Mouse (Mus musculus) stomach, postnatal 0 days (tissue): Measurements from ENCODE around the gene Tanc1. TPM values are rescaled to one million over a fixed set of nuclear protein-coding genes. Genes with fewer than 3 reads are reported as not detected.
A peak's percentile ranks its signal among the peaks of the same experiment; 100 is the strongest.

ENCODE experiments used
- ATAC-seq: fragments of 200-750 bp; cut with Nextera tagmentation; 2 replicates; pipeline ENCODE4 v1.8.0; 2017; ENCODE audit not compliant: low FRiP score, low TSS enrichment
- DNase-seq: peaks from one replicate; pipeline ENCODE4 v3.0.0-alpha.2; 2016; ENCODE audit warnings: low spot score
- H3K27ac ChIP-seq: fragments of 300-500 bp; sonication (generic); replicated peaks from 2 replicates; pipeline ENCODE4 v1.5.1; 2014; ENCODE audit warnings: mild to moderate bottlenecking, control low read depth
- H3K27me3 ChIP-seq: fragments of 300-500 bp; sonication (generic); 2 replicates; pipeline ENCODE4 v1.6.1; 2014; ENCODE audit warnings: low read length; ENCODE audit not compliant: control insufficient read depth, insufficient read depth
- H3K36me3 ChIP-seq: fragments of 300-500 bp; sonication (generic); 2 replicates; pipeline ENCODE4 v1.6.1; 2014; ENCODE audit warnings: low read length, mixed read lengths; ENCODE audit not compliant: control insufficient read depth, insufficient read depth
- H3K4me1 ChIP-seq: fragments of 300-500 bp; sonication (generic); replicated peaks from 2 replicates; pipeline ENCODE4 v1.6.1; 2014; ENCODE audit warnings: antibody characterized with exemption; ENCODE audit not compliant: control insufficient read depth, insufficient read depth
- H3K4me2 ChIP-seq: fragments of 300-500 bp; sonication (generic); replicated peaks from 2 replicates; pipeline ENCODE4 v1.6.1; 2014; ENCODE audit warnings: low read depth, mild to moderate bottlenecking, control low read depth, moderate library complexity
- H3K4me3 ChIP-seq: fragments of 300-500 bp; sonication (generic); 2 replicates; pipeline ENCODE4 v1.5.1; 2014; ENCODE audit warnings: low read depth, low read length, control low read depth
- H3K9ac ChIP-seq: fragments of 300-500 bp; sonication (generic); 2 replicates; pipeline ENCODE4 v1.6.1; 2014; ENCODE audit warnings: mild to moderate bottlenecking, low read length, control low read depth, mixed read lengths
- H3K9me3 ChIP-seq: fragments of 300-500 bp; sonication (generic); 2 replicates; pipeline ENCODE4 v1.6.1; 2016; ENCODE audit warnings: low read length; ENCODE audit not compliant: control insufficient read depth
- CTCF ChIP-seq: IDR thresholded peaks from 2 replicates; pipeline ENCODE4 v1.5.1; 2016; ENCODE audit warnings: antibody characterized with exemption, low read depth, mild to moderate bottlenecking, moderate library complexity
- EP300 ChIP-seq: optimal IDR thresholded peaks from 2 replicates; pipeline ENCODE3; 2016; ENCODE audit warnings: antibody characterized with exemption
- WGBS: fragments of 180-500 bp; shearing (Covaris S2); extraction: QIAGEN DNeasy Blood & Tissue Kit; methylation state at CpG from one replicate; pipeline ENCODE4 v1.1.7; 2014; 5-methylcytosine and 5-hydroxymethylcytosine counted together
- polyA plus RNA-seq: library from polyadenylated mRNA; unstranded; fragments of >200 nt; fragmentation: Nextera tagmentation; extraction: Ambion mirVana; gene quantifications from 2 replicates; pipeline ENCODE4 v1.2.1, GENCODE M21; 2015

Gene Tanc1
- polyA plus RNA-seq, 1 experiment from 2014 or later, result 13.4 TPM

DNA sequence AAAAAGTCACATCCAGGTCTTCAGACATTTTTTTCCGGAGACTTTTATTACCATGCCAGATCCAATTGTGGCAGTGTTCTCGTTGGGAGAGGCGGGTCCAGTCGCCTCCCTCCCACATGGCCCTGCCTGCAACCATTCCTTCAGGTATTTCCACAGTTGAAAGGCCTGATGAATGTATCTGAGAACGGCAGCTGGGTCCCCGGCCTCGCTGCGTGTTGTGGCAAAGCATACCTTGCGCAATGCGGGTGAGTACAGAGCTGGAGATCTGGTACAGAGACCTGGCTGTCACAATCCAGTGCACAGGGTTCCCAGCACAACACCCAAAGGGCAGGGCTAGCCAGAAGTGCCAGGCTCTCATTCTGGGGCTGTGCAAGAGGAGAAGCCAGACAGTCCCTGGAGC is 167.5 kb downstream of the Tanc1 start:
- Histone ChIP-seq H3K27ac (peak overlapping the region; percentile 80), H3K4me3 (peak overlapping the region; percentile 18; the same call in 1 of the 2 replicates), H3K4me1 (no peaks in the 10 kb centered on the region), H3K9me3 (no peaks in the 10 kb centered on the region), H3K9ac (peak overlapping the region; percentile 45; the same call in 1 of the 2 replicates), H3K27me3 (no peaks in the 10 kb centered on the region), H3K4me2 (peak overlapping the region; percentile 32), H3K36me3 (no peaks in the 10 kb centered on the region; the same call in 1 of the 2 replicates)
- DNase-seq (peak; percentile 26), ATAC-seq (peak; percentile 79)
- 66% methylated on average over 10 of the region's 10 CpGs for WGBS
- peak; percentile 46 for TF ChIP-seq EP300
- TF ChIP-seq CTCF, result no peak

DNA sequence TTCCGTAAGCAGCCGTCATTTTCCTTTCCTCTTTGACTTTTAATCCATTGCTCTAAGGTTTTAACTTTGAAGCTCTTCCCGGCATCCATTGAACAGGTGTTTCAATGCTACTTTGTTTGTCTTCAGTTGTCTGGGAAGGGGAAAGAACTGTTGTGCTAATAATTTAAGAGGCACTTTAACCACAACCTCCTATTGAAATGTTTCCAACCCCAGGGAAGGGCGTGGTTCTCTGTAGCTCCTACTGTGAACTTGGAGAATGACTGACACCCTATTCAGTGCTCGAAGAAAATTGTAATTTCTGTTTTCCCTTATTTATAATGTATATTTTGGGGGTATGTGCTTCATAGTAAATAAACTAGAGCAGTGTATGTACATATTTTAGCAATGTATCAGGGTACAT is 168.4 kb downstream of the Tanc1 start:
- no peak for TF ChIP-seq EP300
- no peak for TF ChIP-seq CTCF
- ATAC-seq (no peak), DNase-seq (no peak)
- Histone ChIP-seq H3K4me2 (peak overlapping the region; percentile 32), H3K27me3 (no peaks in the 10 kb centered on the region), H3K4me1 (no peaks in the 10 kb centered on the region), H3K27ac (peak overlapping the region; percentile 80; the same call in 1 of the 2 replicates), H3K9ac (no peak overlapping the region), H3K36me3 (peaks cover under 1% of the 10 kb centered on the region), H3K4me3 (peak overlapping the region; percentile 18; the same call in 1 of the 2 replicates), H3K9me3 (no peaks in the 10 kb centered on the region)
- WGBS, result 57% methylated on average over 5 of the region's 5 CpGs

DNA sequence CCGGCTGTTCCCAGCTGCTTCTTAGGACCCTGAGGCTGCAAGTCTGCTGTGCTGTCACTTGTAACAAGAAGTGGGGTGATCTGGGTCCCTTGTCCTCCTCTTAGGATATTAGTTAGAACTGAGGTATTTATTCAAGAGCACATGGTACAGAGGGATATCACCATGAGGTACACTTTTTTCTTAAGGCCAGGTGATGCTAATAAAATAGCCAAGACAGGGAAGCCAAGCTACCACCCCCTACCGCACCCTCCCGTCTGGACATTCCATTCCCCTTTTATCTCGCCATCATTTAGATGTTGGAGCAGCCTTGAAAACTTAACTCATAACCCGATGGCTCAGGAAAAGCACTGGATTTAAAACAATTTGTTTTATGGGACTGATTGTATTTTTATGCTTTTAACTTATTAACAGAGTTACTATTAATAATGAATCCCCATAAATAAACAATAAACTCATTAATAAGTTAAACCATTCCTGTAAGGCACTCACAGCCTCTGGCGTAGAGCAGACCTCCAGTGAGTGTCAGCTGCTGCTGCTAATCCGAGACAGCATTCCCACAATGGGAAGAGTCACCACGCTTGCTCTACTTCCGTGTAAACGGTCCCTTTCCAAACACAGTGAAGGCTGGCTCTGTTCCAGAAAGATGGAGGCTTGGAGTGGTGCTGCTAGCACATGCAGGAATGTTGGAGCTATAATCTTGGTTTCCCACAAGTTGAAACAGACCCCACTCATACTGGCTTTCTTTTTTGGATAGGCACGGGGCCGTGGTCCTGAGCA is 171.4 kb downstream of the Tanc1 start:
- Histone ChIP-seq H3K9ac (no peak overlapping the region), H3K4me2 (no peak overlapping the region), H3K4me3 (no peak overlapping the region), H3K9me3 (no peaks in the 10 kb centered on the region), H3K27me3 (no peaks in the 10 kb centered on the region), H3K27ac (no peak overlapping the region), H3K4me1 (no peaks in the 10 kb centered on the region), H3K36me3 (peaks cover 4% of the 10 kb centered on the region)
- ATAC-seq, result peak; percentile 36; the same call in 1 of the 2 replicates
- 41% methylated on average over 12 of the region's 12 CpGs for WGBS
- DNase-seq, result peak; percentile 25
- no peak for TF ChIP-seq CTCF
- TF ChIP-seq EP300, result no peak

DNA sequence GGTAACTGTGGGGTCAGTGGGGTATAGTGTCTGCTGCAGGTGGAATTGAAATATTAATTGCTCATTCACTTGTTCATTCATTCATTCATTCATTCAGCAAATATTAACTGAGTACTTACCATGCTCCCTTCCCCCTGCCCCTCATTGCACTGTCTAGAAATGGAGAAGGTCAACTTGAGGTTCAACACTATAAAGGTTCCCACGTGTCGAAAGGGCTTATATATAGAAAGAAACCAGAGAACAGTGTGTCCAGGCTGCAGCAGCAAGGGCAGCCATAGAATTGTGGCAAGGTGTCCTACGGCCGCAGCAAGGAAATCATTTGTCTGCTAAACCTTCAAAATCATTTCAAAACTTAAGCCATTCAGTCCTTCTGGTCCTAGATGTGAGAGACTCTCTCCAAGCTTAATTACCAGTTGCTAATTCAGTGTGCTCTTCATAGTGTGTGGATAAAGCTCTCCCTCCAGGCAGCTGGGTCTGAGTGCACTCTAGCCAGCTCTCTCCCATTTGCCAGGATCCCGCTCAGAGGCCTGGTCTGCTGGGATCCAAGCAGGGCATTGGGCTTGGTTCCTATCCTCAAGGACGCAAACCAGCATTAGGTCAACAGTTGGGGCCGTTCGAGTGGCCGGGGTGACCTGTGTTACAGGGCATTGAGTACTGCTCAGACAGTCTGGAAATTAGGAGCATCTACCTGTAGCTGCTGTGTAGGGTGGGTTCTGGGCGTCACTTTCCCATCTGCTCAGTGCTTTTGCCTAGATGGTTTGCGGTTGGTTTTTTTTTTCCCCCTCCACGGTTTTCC is 172.2 kb downstream of the Tanc1 start:
- 0 out of 2 replicates have a peak overlapping the region, but pooled peaks have one; percentile 24 for H3K27ac ChIP-seq
- ATAC-seq, result no peak

DNA sequence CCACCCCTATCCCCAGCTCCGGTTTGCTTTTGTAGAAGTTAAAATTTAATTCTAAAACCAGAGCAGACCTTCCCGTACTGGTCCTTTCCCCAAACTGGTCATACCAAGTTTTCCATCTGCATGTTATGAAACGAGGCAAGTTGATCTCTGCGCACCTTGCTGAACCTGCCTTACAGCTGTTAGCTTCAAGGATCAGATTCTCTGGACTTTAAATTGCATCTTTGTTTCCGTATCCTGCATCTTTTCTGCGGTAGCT is 172.7 kb downstream of the Tanc1 start:
- DNase-seq, result no peak

More for the DNA sequence above, 172.2 kb downstream of the Tanc1 start:
- no peak overlapping the region for H3K4me2 ChIP-seq
- no peak for TF ChIP-seq CTCF
- TF ChIP-seq EP300, result no peak
- no peaks in the 10 kb centered on the region for H3K27me3 ChIP-seq
- DNase-seq, result no peak
- H3K36me3 ChIP-seq, result peaks cover 4% of the 10 kb centered on the region
- no peaks in the 10 kb centered on the region for H3K9me3 ChIP-seq
- no peak overlapping the region for H3K4me3 ChIP-seq
- 81% methylated on average over 12 of the region's 12 CpGs for WGBS
- no peaks in the 10 kb centered on the region for H3K4me1 ChIP-seq
- H3K9ac ChIP-seq, result no peak overlapping the region

DNA sequence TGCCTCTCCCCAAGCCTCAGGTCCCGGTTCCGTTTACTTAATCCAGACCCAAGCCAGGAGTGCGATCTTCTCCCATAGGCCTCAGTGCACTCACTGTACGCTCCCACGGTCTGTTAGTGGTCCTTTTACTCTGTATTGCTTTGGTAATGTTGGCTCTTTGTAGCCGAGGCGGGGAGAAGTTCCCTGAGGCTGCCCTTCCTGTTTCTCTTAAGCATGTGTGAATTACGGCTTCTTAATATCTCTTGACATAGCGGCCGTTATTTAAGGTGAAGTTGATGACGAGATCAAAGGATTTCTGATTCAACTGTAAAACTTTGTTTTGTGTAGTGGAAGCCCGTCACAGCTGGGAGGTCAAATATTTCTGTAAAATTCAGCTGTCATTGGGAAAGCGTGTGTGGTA is 173.8 kb downstream of the Tanc1 start:
- H3K4me2 ChIP-seq, result no peak overlapping the region
- DNase-seq (no peak), ATAC-seq (no peak)
- H3K27ac ChIP-seq, result no peak overlapping the region
- H3K36me3 ChIP-seq, result peaks cover 4% of the 10 kb centered on the region
- WGBS, result 54% methylated on average over 13 of the region's 13 CpGs
- H3K27me3 ChIP-seq, result no peaks in the 10 kb centered on the region
- TF ChIP-seq EP300 (no peak), CTCF (no peak)
- H3K9me3 ChIP-seq, result no peaks in the 10 kb centered on the region
- H3K4me1 ChIP-seq, result no peaks in the 10 kb centered on the region
- H3K4me3 ChIP-seq, result no peak overlapping the region
- no peak overlapping the region for H3K9ac ChIP-seq

More for the DNA sequence above, 172.7 kb downstream of the Tanc1 start:
- Histone ChIP-seq H3K9me3 (no peaks in the 10 kb centered on the region), H3K36me3 (peaks cover 4% of the 10 kb centered on the region), H3K27me3 (no peaks in the 10 kb centered on the region), H3K4me3 (no peak overlapping the region), H3K4me2 (no peak overlapping the region), H3K9ac (no peak overlapping the region), H3K4me1 (no peaks in the 10 kb centered on the region), H3K27ac (0 out of 2 replicates have a peak overlapping the region, but pooled peaks have one; percentile 24)
- 70% methylated on average over 6 of the region's 6 CpGs for WGBS
- TF ChIP-seq EP300 (no peak), CTCF (no peak)
- no peak for ATAC-seq
